Mouse (Mus musculus): ENCODE measurements around the gene Xirp2.

GRCm38 (mm10) chr2:67420853-67421252, 24.9 kb upstream of the Xirp2 start:
- TF ChIP-seq POU5F1 (IDR thresholded peaks at IDR 0.05; ENCODE audit: borderline replicate concordance, low read length) (no peak), CTCF (conservative IDR thresholded peaks at IDR 0.05; ENCODE audit: low read length) (no peak)

Measured in E14TG2a.4 (cell line).